Mouse (Mus musculus) left cerebral cortex, postnatal 10 days (tissue): Measurements from ENCODE around the gene Dchs1. TPM values are rescaled to one million over a fixed set of nuclear protein-coding genes. Genes with fewer than 3 reads are reported as not detected.
"Not testable (repeated sequence)": the region's sequence is repeated elsewhere in the genome, so short reads cannot be mapped to it uniquely, and the experiment has no call there.

ENCODE experiments used
- DNase-seq, 2 experiments: peaks; one replicate each; pipeline ENCODE4 v3.0.0; 2021 to 2022; ENCODE audit warnings: low spot score in 2 of 2, mixed read lengths in 1 of 2; ENCODE audit errors: extremely low spot score in 1 of 2
- intact Hi-C: fragments of 180-260 bp; cut with DNase I; formaldehyde crosslinking; loops from one replicate; pipeline ENCODE4 v1.15.1; 2025
- total RNA-seq, 2 experiments: library from RNA; stranded (reverse); gene quantifications; 2 replicates each; pipeline ENCODE4 v1.2.3; 2021

The Dchs1 gene
- total RNA-seq, 2 experiments from 2014 or later: 31.1 to 34.7 TPM

- intact Hi-C loops: no loop called here
- DNase-seq: no peak
These were observed 34.7 kb downstream of the Dchs1 start for GRCm38 (mm10) chr7:105752716-105753115.

DNA sequence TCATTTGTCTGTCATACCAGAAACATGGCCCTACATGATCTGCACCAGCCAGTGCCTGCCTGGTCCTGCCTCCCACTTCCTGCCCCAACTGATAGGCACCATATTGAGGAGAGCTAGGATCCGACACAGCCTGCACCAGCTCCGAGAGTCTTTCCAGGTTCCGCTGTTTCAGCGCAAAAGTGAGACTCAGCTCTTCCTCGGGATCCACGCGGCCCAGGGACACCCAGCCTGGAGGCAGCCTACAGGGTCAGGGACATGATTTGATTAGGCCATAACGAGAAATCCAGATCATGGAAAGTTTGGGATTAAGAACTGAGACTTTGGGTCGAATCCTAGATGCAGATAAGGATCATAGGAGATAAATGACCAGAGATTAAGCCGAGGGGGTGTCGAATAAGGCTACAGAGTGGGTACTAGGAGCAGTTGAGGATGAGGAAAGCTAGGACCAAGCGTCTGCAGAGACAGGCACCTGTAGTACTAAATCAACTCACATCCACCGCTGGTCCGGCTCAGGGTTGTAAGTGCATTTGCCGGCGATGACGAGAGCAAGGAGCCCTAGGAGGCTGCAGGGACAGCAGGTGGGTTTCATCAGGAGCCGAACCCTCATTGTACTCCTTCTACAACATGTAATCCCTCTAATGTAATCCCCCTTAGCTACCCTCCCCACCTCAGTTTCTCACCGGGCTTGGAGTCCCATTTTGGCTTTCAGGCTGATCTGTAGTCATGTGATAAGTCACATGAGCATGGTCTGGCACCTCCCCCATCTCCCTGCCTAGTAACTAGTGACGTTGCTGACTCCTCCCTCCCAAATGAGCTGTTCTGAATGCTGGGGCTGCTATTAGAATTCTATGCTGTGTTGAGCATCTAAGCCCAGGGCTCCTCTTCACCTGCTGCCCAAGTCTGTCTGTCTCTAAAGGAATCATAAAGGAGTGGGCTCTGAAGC lies 35.7 kb downstream of the Dchs1 start, which contains the start of gene Tpp1:
Tpp1 (minus strand) TSS at position 745 of the 943 bp plus-strand sequence.
- intact Hi-C loops: no loop called here

DNA sequence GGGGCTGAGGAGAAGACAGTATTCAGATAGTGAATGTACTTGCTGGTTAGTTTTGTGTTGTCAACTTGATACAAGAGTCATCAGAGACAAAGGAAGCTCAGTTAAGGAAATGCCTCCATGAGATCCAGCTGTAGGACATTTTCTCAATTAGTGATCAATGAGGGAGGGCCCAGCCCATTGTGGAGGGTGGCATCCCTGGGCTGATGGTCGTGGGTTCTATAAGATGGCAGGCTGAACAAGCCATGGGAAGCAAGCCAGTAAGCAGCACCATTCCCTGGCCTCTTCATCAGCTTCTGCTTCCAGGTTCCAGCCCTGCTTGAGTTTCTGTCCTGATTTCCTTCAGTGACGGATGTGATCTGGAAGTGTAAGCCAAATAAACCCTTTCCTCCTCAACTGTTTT lies 39.7 kb downstream of the Dchs1 start:
- intact Hi-C loops: loop anchor here (10.0 kb wide), 1 partner anchor 193 kb away; the partner anchor contains the start of gene Smpd1
- no peak for DNase-seq

More for the DNA sequence above, 35.7 kb downstream of the Dchs1 start, which contains the start of gene Tpp1:
- DNase-seq: peak; percentile 93 to 94

DNA sequence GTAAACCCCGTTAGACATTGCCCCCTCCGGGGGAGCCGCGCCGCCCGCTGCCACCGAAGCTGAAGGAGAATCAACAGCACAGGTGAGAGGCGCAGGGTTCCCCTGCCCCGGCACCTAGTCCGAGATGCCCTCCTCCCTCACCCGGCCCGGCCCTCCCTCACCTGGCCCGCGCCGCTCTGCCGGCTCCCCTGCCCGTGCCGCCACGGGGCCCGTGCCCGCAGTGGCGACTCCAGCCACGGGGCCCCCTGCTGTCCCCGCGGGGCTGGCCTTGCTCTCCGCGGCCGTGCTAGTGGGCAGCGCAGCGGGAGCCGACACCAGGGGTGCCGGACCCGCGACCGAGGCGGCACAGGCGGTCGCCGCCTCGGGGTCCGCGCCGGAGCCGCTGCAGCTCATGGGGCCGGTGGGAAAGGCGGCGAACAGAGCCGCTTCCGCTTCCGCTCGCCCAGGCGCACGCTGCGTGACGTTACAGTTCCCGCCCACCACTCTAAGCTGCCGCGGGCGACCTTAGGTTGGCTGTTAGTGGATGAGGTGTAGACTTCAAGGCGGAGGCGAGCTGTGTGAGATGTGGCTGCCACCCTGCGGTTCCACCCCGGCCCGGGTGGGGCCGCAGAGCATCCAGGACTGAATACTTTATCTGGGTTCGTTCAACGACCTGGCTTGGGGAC lies 43.4 kb downstream of the Dchs1 start, which contains the start of gene Taf10:
Taf10 (minus strand) TSS at position 436 of the 665 bp plus-strand sequence.
- intact Hi-C loops: loop anchor here (10.0 kb wide), 1 partner anchor 189 kb away; the partner anchor contains the start of gene Smpd1
- peak; percentile 82 to 92 for DNase-seq

DNA sequence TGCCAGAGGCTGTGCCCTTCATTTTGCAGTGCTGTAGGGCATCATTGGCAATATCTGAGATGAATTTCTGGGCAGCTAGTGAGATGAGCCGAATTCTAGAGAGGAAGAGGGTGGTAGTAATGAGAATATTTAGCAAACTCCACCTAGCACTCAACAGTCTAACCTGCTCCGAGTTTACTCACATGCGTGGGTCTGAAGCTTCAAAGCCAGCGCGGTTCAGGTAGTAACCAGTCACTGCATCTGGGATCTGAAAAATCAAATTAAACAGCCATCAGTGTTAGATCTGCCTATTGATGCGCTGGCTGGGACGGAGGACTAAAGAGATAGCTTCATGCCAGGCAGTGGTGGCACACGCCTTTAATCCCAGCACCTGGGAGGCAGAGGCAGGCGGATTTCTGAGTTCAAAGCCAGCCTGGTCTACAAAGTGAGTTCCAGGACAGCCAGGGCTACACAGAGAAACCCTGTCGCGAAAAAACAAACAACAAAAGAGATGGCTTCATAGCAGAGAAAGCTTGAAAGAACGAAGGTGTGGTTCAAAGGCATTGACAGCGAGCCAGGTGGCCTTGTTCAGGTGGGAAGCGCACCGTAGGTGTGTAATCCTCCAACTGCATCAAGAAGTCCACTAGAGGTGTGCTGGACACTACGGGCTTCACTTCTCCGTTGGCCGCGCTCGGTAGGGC lies 44.1 kb downstream of the Dchs1 start:
- intact Hi-C loops: loop anchor here (10.0 kb wide), 1 partner anchor 189 kb away; the partner anchor contains the start of gene Smpd1
- DNase-seq: not testable (repeated sequence)

- intact Hi-C loops: loop anchor here (10.0 kb wide), 1 partner anchor 188 kb away; the partner anchor contains the start of gene Smpd1
- DNase-seq: not testable (repeated sequence)
These were observed 44.8 kb downstream of the Dchs1 start for GRCm38 (mm10) chr7:105742539-105743215.

- no peak for DNase-seq
- intact Hi-C loops: loop anchor here (10.0 kb wide), 1 partner anchor 187 kb away; the partner anchor contains the start of gene Smpd1
These were observed 45.5 kb downstream of the Dchs1 start for GRCm38 (mm10) chr7:105741978-105742377.

GRCm38 (mm10) chr7:105740851-105741250 lies 46.6 kb downstream of the Dchs1 start:
- intact Hi-C loops: loop anchor here (10.0 kb wide), 1 partner anchor 186 kb away; the partner anchor contains the start of gene Smpd1

DNA sequence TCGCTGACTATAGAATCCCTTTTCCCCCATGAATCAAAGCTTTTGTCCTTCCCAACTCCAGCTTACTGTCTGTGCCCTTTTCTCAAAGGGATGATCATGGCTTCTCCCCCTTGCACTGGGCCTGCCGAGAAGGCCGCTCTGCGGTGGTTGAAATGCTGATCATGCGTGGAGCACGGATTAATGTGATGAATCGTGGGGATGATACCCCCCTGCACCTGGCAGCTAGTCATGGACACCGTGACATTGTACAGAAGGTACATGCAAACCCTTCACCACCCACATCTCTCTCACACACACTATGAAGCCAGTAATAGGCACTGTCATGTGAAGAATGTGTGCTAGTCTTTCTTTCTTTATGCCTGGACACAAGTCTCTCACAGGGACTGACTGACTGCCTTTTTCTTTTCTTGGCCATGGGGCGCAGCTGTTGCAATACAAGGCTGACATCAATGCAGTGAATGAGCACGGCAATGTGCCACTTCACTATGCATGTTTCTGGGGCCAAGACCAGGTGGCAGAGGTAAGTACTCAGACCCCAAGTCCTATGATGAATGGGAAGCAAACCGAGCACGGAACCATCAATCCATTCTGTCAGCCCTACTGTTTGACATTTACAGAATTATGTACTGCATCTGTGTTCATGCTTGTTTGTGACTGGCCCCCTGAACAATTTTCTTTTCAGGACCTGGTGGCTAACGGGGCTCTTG lies 47.2 kb downstream of the Dchs1 start:
- no peak for DNase-seq

More at GRCm38 (mm10) chr7:105740851-105741250, 46.6 kb downstream of the Dchs1 start:
- DNase-seq: no peak

GRCm38 (mm10) chr7:105738948-105739347 lies 48.5 kb downstream of the Dchs1 start:
- DNase-seq: peak in 1 of 2 experiments; percentile 86
- intact Hi-C loops: loop anchor here (10.0 kb wide), 2 partner anchors 56 to 104 kb away; partner anchors contain the start of gene Trim3

More for the DNA sequence above, 47.2 kb downstream of the Dchs1 start:
- intact Hi-C loops: loop anchor here (10.0 kb wide), 1 partner anchor 185 kb away; the partner anchor contains the start of gene Smpd1

DNA sequence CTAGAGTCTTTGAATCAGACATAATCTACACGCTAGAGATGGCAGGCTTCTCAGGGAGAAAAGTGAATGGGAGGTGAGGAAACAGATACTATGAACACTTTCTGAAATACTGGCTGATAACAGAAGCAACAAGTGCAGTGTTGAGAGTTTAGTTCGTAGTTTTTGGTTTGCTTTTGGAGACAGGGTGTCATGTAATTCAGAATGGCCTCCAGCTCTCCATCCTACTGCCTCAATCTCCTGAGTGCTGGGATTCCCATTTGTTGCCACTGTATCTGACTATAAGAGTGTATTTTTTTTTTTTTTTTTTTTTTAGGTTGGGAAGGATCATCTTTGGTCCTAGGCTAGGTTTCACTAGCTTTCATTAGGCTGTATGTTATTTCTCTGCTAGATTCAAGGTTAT lies 49.2 kb downstream of the Dchs1 start:
- no peak for DNase-seq
- intact Hi-C loops: loop anchor here (10.0 kb wide), 2 partner anchors 57 to 103 kb away; partner anchors contain the start of gene Trim3

- no peak for DNase-seq
- intact Hi-C loops: loop anchor here (10.0 kb wide), 2 partner anchors 57 to 103 kb away; partner anchors contain the start of gene Trim3
These were observed 49.8 kb downstream of the Dchs1 start for GRCm38 (mm10) chr7:105737648-105738047.

DNA sequence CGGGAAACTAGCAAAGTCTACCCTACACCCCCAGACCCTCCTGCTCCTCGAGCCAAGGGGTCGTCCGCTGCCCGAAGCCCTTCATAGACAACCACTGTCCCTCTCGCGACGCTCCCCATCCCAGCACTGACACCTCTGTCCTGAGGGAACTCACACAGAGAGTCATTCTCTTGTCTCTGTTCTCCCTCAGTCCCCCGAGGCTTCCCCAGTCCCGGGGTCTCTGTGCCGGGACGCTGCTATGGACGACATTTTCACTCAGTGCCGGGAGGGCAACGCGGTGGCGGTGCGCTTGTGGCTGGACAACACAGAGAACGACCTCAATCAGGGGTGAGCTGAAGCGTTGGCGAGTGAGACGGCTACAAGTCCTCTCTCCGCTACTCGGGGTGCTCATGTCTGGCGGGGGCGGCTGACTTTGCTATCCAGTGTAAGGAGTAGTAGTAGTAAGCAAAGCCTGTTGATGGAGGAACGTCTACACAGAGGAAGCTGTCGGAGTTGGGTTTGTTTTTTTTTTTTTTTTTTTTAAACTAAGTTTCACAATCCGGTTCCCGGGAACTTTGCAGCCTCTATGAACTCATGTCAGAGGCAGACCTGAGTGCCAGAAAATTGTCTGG lies 50.4 kb downstream of the Dchs1 start, which contains the start of gene Rrp8:
Rrp8 (minus strand) TSS at position 475 of the 611 bp plus-strand sequence.
- peak in 1 of 2 experiments; percentile 55 for DNase-seq
- intact Hi-C loops: loop anchor here (10.0 kb wide), 2 partner anchors 58 to 102 kb away; partner anchors contain the start of gene Trim3

DNA sequence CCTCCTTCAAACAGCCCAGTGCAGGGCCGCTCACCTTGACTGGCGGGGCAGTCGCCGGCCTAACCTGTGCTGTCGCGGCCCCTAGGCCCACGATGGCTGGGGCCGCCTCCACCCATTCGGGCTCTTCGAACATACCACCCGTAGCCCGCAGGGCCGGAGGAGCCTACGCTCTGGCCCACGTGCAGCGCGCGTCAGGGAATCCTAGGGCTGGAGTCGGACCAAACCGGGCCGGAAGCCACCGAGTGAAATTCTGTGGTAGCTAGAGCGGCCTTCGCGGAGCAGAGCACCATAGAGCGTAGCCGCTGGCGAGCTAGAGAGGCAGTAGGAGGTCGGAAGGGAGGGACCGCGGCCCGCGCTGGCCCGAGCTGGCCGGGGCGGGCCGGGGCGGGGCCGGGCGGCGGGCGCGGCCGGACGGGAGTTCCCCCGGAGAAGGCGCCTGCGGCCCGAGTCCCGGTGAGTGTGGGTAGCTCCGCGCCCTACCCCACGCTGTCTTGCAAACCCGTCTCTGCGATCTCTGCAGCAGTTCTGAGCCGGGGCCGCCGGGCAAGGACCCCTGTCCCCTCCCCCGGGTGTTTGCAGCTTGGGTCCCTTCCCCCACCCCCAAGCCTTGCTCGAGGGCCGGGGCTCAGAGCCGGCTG lies 51.1 kb downstream of the Dchs1 start, which contains the start of gene Ilk:
Ilk (plus strand) TSS at position 329 of the 638 bp plus-strand sequence.
- intact Hi-C loops: loop anchor here (10.0 kb wide), 2 partner anchors 58 to 102 kb away; partner anchors contain the start of gene Trim3
- DNase-seq: peak; percentile 90 to 95

- intact Hi-C loops: loop anchor here (10.0 kb wide), 2 partner anchors 59 to 101 kb away; partner anchors contain the start of gene Trim3
- DNase-seq: not testable (repeated sequence)
These were observed 52.0 kb downstream of the Dchs1 start for GRCm38 (mm10) chr7:105735464-105735863.

DNA sequence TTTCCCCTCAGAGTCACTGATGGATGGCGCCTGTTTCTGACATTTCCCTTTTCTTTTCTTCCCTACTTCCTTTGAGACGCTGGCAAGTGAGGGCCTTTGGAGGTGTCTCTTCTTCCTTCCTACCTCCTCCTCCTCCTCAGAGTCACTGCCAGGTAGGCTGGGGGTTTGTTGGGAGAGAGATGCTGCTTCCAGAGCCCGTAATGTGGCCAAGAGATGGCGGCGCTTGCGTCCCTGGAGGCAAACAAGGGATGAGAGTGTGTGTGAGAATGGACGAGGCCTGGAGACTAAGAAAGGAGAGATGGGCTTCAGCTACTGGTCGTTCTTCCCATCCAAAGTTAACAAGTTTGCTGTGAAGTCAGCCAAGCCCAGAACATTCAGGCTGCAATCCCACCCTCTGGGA lies 52.6 kb downstream of the Dchs1 start:
- no peak for DNase-seq
- intact Hi-C loops: loop anchor here (10.0 kb wide), 2 partner anchors 60 to 100 kb away; partner anchors contain the start of gene Trim3
